Mouse (Mus musculus) left cerebral cortex, adult 2 months (tissue): Measurements from ENCODE around the gene Ppp2r5a. TPM values are rescaled to one million over a fixed set of nuclear protein-coding genes. Genes with fewer than 3 reads are reported as not detected.

ENCODE experiments used
- DNase-seq, 2 experiments: peaks; one replicate each; pipeline ENCODE4 v3.0.0; 2021 to 2022; ENCODE audit warnings: low spot score in 2 of 2, mixed read lengths in 1 of 2; ENCODE audit errors: extremely low spot score in 1 of 2
- H3K27ac ChIP-seq: fragments of 200-600 bp; 2 replicates; pipeline ENCODE4 v1.8.1; 2022
- H3K4me3 ChIP-seq: fragments of 200-600 bp; 2 replicates; pipeline ENCODE4 v1.8.1; 2022
- CTCF ChIP-seq: fragments of 200-600 bp; IDR thresholded peaks from 2 replicates; pipeline ENCODE4 v1.8.1; 2022; ENCODE audit warnings: antibody characterized with exemption, mild to moderate bottlenecking, moderate library complexity
- intact Hi-C: fragments of 180-260 bp; cut with DNase I; formaldehyde crosslinking; loops from one replicate; pipeline ENCODE4 v1.15.1; 2025
- total RNA-seq, 2 experiments: library from RNA; stranded (reverse); gene quantifications; 2 replicates each; pipeline ENCODE4 v1.2.3; 2021

The Ppp2r5a gene
- total RNA-seq, 2 experiments from 2014 or later: 91.8 to 94.5 TPM

DNA sequence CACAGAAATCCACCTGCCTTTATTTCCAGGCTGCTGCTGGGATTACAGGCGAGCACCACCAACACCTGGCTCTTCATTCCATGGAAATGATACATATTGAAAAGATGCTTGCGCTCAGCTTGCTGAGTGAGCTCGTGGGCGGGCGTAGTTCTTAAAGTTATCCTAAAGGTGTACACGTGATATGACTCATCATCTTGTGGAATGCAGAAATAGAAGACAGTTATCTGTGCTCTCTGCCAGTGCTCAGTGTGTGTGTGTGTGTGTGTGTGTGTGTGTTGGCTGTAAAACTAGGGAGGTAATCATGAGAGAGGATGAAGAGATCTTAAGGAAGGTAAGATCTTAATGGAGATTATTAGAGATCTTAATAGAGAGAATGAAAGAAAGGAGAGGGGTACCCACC, 11.4 kb upstream of the Ppp2r5a start:
- Histone ChIP-seq H3K27ac (no peak overlapping the region; the same call in 1 of the 2 replicates), H3K4me3 (no peak overlapping the region)
- intact Hi-C loops: loop anchor here (1.0 kb wide), 1 partner anchor 56 kb away; no protein-coding TSS in a partner anchor
- TF ChIP-seq CTCF: no peak
- peak; percentile 58 to 66 for DNase-seq

DNA sequence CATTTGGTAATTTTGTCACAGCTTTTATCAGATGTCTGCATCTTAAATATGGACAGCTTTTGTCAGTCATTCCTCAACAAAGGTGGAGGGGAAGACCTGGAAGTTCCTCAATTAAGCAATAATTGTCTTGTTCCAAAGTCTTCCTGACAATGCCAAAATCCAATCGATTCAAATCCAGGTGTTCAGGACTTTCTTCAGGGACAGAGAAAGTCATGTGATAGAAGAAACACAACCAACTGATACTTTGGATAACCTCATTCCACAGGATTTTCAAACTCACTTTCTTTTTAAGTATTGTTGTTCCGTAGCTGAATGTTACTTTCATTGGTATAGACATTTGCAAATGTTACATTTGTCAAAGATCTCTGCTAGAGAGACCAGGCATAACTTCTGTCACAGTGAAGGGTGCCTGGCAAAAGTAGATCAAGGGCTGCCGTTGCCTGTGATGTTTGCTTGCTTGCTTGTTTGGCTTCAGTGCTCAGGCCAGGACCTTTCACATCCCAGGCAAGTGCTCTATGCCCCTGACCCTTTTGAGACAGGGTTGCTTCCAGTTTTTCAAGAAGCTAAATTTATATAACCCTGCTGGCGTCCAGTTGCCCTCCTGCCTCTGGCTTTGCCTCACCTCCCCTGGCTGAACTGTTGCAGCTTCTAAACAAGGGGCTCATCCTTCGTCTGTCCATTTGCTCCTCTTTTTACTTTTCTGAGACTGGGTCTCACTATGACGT, 10.8 kb upstream of the Ppp2r5a start:
- intact Hi-C loops: loop anchor here (1.0 to 2.0 kb wide), 2 partner anchors 56 to 127 kb away; no protein-coding TSS in a partner anchor
- DNase-seq: no peak
- Histone ChIP-seq H3K4me3 (no peak overlapping the region), H3K27ac (peak overlapping the region; percentile 53; the same call in 1 of the 2 replicates)
- no peak for TF ChIP-seq CTCF

DNA sequence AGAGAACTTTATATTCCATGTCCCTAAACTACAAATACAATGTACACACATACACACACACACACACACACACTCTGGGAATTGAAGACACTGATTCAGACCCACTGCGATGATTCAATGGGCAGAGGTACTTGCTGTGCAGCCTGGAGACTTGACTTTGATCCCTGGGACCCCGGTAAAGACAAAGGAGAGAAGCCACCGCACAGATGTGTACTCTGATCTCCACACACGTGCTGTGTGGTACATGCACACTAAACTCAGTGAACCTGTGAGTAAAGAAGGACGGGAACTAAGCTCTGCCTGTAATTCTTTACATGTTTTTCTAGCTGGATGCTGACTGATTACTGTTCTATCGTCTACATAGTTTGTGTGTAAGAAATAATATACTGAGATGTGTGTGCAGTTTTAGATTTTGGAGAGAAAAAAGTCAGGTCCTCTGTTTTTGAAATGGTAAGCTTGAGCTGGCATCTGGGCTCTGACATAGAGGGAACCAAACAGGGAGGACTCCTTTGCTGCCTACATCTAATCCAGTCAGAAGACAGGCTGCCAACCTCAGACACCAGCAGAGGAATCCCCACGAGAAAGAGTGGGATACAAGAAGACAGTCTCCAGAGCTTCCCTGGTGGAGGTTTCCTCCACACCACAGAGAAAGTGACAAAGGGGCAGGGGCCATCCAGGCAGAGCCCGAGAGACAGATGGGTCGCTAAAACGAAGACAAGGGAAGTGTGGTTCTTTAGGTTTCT, 7.4 kb upstream of the Ppp2r5a start:
- H3K4me3 ChIP-seq: 0 out of 2 replicates have a peak overlapping the region, but pooled peaks have one; percentile 4
- intact Hi-C loops: no loop called here
- no peak for DNase-seq
- peak overlapping the region; percentile 56 for H3K27ac ChIP-seq
- no peak for TF ChIP-seq CTCF

DNA sequence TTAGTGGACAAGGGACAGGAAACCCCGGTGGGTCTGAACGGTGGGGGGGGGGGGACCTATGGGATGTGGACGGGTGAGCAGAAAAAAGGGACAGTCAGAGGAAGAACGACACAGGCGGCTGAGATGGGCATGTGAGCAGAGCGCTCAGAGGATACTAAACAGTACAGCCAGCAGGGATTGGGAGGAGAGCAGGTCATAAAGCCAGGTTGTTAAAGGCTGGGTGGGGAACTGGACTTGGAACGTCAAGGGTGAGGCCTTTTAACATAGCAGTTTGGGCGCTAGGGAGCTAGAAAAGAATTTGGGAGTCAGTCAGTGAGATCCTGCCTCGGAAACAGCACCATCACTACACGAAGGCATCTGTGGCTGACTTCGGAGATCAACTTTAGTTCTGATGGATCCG, 4.2 kb upstream of the Ppp2r5a start:
- Histone ChIP-seq H3K27ac (no peak overlapping the region), H3K4me3 (no peak overlapping the region)
- TF ChIP-seq CTCF: no peak
- no peak for DNase-seq
- intact Hi-C loops: no loop called here

DNA sequence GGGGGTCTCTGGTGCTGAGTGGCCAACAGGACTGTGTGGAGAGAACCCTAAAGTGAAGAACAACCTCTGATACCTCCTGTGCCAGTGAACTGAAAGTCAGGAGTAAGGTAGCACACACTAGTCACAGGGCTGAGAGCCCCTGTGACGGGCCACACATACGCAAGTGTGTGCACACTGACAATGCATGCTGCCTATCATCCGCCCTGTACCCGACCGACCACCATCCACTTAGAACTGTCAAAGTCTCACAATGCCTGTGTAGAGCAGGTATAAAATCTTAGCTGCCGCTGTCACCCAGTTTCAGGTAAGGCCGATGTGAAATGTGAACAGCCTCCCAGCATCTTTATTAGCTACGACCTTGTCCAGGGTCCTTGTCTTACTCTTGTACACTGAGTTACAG, 3.4 kb upstream of the Ppp2r5a start:
- no peak for TF ChIP-seq CTCF
- Histone ChIP-seq H3K27ac (no peak overlapping the region), H3K4me3 (no peak overlapping the region)
- intact Hi-C loops: no loop called here
- no peak for DNase-seq

DNA sequence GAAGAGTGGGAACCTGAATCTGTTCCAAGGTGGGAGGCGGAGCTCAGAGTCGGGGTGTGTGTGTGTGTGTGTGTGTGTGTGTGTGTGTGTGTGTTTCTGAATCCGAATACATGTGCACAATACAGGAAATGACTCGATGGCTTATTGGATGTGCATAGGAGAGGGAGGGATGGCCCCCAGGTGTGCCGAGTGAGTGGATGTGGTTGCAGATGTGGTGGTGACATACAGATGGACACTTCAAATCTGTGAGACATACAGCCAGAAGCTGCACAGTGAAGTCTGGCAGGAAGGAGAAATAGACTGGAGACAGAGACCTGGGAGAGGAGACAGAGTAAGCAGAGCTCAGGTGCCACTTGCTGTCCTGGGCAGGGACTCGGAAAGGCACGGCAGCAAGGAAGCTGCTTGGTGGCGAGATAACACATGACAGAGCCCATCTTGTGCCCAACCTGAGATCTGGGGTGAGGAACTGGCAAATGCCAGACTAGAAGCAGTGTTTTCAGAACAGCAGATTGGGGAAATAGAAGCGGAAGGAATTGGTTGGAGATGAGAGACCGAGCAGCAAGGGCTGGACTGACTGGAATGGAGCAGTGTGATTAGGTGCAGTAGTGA, 1.8 kb upstream of the Ppp2r5a start:
- TF ChIP-seq CTCF: no peak
- no peak for DNase-seq
- no peak overlapping the region for H3K27ac ChIP-seq
- intact Hi-C loops: no loop called here
- H3K4me3 ChIP-seq: no peak overlapping the region

DNA sequence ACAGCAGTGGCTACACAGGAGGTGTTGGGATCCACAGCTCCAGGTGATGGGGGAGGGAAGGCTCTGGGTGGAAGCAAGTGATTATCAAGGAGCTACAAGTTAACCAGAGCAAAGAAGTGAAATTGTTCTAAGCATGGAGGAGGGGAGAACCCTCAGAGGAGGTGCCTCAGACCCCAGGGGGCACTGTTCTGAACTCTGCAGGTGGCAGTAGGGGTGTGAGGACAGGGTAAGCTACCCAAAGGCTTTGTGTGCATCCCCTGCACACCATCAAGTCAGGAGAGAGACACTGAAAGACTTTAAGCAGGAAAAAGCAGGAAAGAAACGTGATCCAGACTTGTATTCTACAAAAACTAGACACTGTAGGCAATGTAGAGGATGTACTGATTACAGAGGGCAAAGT, 1.2 kb upstream of the Ppp2r5a start:
- DNase-seq: no peak
- H3K27ac ChIP-seq: no peak overlapping the region
- intact Hi-C loops: no loop called here
- no peak overlapping the region for H3K4me3 ChIP-seq
- no peak; the same call in 1 of the 2 replicates for TF ChIP-seq CTCF

DNA sequence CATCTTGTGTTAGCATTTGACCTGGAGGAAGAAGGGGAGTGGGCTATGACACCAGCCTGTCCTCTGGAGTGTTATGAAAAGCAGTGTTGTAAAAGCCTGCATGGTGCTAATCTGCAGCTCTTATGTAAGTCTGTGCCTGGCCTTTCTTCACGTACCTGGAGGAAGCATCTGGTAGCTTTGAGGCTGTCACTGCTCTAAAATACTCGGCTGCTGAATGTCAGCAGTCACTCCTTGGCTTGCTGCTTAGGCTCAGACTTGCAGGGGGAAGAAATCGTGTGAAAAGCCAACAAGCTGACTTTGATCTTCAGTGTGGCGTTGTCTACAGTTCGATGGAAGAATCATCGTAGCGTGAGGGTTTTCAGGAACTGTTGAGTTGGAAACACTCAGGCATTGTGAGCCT, 566 bp downstream of the Ppp2r5a start:
- no peak for DNase-seq
- H3K4me3 ChIP-seq: no peak overlapping the region
- no peak overlapping the region for H3K27ac ChIP-seq
- intact Hi-C loops: no loop called here
- no peak for TF ChIP-seq CTCF

DNA sequence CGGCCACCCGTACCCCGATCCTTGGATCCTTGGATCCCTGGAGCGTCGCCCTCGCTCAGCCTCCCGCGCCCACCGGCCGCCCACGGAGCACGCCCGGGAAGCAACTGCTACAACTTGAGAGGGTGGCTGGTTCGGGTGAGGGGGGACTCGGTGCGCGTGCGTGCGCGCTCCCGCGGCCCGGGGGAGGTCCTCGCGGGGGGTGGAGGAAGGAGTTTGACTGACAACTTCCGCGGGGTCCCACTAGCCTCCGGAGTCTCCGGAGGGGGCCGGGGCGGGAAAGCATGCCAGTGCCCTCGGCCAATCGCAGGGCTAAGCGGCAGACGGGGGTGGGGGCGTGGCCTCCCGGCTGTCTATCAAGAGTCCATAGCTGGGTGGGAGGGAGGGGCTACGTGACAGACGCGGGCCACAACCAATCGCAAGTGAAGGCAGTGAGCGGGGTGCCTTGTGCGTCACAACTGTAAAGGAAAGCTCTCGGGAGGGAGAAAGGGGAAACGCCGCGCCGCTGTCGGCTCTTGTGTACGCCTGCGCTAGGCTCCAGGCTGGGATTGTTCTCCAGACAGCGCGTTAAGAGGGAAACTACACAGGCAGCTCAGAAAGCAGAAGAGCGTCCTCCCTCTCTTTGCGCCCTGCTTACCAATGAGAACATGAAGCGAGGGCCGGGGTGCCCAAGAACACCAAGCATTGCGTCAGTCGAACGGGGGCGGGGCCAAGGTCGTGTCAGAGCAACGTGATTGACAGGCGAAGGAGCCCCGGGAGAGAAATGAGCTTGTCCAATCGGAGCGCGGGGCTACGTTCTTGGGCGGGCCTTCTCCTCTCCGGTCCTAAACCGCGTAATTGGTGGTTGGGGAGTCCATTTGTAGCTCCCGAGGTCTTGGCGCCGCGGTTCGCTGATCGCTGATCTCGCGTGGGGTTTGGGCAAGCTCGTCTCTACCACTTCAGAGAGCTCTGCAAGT, 5.9 kb downstream of the Ppp2r5a start:
- intact Hi-C loops: loop anchor here (1.0 to 10.0 kb wide), 3 partner anchors 73 to 418 kb away; partner anchors contain the start of gene Lpgat1
- peak overlapping the region; percentile 94 for H3K4me3 ChIP-seq
- TF ChIP-seq CTCF: no peak
- H3K27ac ChIP-seq: peak overlapping the region; percentile 100
- peak; percentile 98 to 100 for DNase-seq

DNA sequence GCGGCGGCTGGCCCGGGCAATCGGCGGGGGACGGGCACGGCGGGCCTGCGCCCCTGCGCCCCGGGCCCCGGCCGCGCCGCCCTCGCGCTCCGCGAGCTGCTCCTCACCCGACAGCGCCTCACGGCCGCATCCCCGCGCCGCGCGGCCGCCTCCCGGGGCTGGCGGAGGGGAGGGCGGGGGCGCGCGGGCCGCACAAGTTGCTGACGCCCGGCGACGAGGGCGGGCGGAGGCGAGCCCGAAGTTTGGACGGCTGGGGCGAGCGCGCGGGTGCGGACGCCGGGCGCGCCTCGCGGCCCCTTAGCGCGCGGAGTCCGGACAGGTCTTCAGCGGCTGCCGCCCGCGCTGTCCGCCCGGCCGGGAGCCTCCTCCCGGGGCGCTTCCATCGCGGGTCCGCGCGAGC, 6.6 kb downstream of the Ppp2r5a start:
- Histone ChIP-seq H3K4me3 (peak overlapping the region; percentile 94), H3K27ac (peak overlapping the region; percentile 98)
- intact Hi-C loops: loop anchor here (10.0 kb wide), 2 partner anchors 318 to 418 kb away; partner anchors contain the start of gene Lpgat1
- DNase-seq: peak in 1 of 2 experiments; percentile 54
- TF ChIP-seq CTCF: no peak
